Mouse (Mus musculus): ENCODE measurements around the gene Zbtb40. TPM values are rescaled to one million over a fixed set of nuclear protein-coding genes. Genes with fewer than 3 reads are reported as not detected.

The Zbtb40 gene
- total and polyA plus RNA-seq, 2 experiments from 2014 or later: 1.2 to 7.5 TPM

- Histone ChIP-seq H3K4me1 (ENCODE audit: insufficient read depth, low read length) (no peaks in the 10 kb centered on the region), H3K4me2 (ENCODE audit: low read depth, low read length, poor library complexity, severe bottlenecking) (no peak overlapping the region), H3K9ac (replicated peaks; ENCODE audit: low read length, poor library complexity, severe bottlenecking) (no peak overlapping the region), H3K27ac (ENCODE audit: low read depth, low read length) (no peak overlapping the region), H3K27me3 (ENCODE audit: insufficient read depth, low read length) (peaks cover 3% of the 10 kb centered on the region), H3K36me3 (ENCODE audit: insufficient read depth, low read length) (peaks cover 34% of the 10 kb centered on the region), H3K9me3 (ENCODE audit: low read length) (no peaks in the 10 kb centered on the region), H3K4me3 (ENCODE audit: low read depth, low read length) (no peak overlapping the region)
- TF ChIP-seq CTCF (IDR thresholded peaks at IDR 0.05): no peak
- no peak for ATAC-seq (ENCODE audit: low FRiP score)
- no peak for DNase-seq (ENCODE audit: low spot score)
- 43% methylated on average over 18 of the region's 18 CpGs for WGBS
These were observed 113.6 kb downstream of the Zbtb40 start for GRCm38 (mm10) chr4:136934746-136935613.

- no peak for TF ChIP-seq CTCF (IDR thresholded peaks at IDR 0.05)
- H3K4me2 ChIP-seq (ENCODE audit: low read depth, low read length, poor library complexity, severe bottlenecking): no peak overlapping the region
- H3K4me3 ChIP-seq (ENCODE audit: low read depth, low read length): no peak overlapping the region
- no peak for DNase-seq (ENCODE audit: low spot score)
- ATAC-seq (ENCODE audit: low FRiP score): no peak
- no peaks in the 10 kb centered on the region for H3K9me3 ChIP-seq (ENCODE audit: low read length)
- no peaks in the 10 kb centered on the region for H3K4me1 ChIP-seq (ENCODE audit: insufficient read depth, low read length)
- H3K27ac ChIP-seq (ENCODE audit: low read depth, low read length): no peak overlapping the region
- 91% methylated on average over 8 of the region's 8 CpGs for WGBS
- H3K27me3 ChIP-seq (ENCODE audit: insufficient read depth, low read length): peaks cover 4% of the 10 kb centered on the region
- no peak overlapping the region for H3K9ac ChIP-seq (replicated peaks; ENCODE audit: low read length, poor library complexity, severe bottlenecking)
- peaks cover 17% of the 10 kb centered on the region for H3K36me3 ChIP-seq (ENCODE audit: insufficient read depth, low read length)
These were observed 118.1 kb downstream of the Zbtb40 start for GRCm38 (mm10) chr4:136930474-136930873.

Other genes with a start within 250 kb of the Zbtb40 start
- 149 and 202 TPM in 2 replicates for gene Ephb2, start 212.8 kb downstream of the Zbtb40 start, total RNA-seq (2014; rRNA removed)
- gene Ephb2, start 212.8 kb downstream of the Zbtb40 start, polyA plus RNA-seq (2015; fragmentation: Nextera tagmentation; extraction: Ambion mirVana): 13.6 and 15.6 TPM in 2 replicates
- 60.0 and 71.3 TPM in 2 replicates for gene C1qb, start 162.6 kb downstream of the Zbtb40 start, total RNA-seq (2014; rRNA removed)
- 64.3 and 72.3 TPM in 2 replicates for gene C1qb, start 162.6 kb downstream of the Zbtb40 start, polyA plus RNA-seq (2015; fragmentation: Nextera tagmentation; extraction: Ambion mirVana)
- 62.7 and 79.7 TPM in 2 replicates for gene C1qc, start 155.7 kb downstream of the Zbtb40 start, total RNA-seq (2014; rRNA removed)
- 39.0 and 39.7 TPM in 2 replicates for gene C1qc, start 155.7 kb downstream of the Zbtb40 start, polyA plus RNA-seq (2015; fragmentation: Nextera tagmentation; extraction: Ambion mirVana)
- 48.5 and 48.8 TPM in 2 replicates for gene C1qa, start 150.0 kb downstream of the Zbtb40 start, total RNA-seq (2014; rRNA removed)
- 38.8 and 44.4 TPM in 2 replicates for gene C1qa, start 150.0 kb downstream of the Zbtb40 start, polyA plus RNA-seq (2015; fragmentation: Nextera tagmentation; extraction: Ambion mirVana)
- gene Epha8, start 92.0 kb downstream of the Zbtb40 start, total RNA-seq (2014; rRNA removed): 49.9 and 51.1 TPM in 2 replicates
- 17.3 and 18.3 TPM in 2 replicates for gene Epha8, start 92.0 kb downstream of the Zbtb40 start, polyA plus RNA-seq (2015; fragmentation: Nextera tagmentation; extraction: Ambion mirVana)
- gene Wnt4, start 228.7 kb upstream of the Zbtb40 start, total RNA-seq (2014; rRNA removed): 5.6 and 6.3 TPM in 2 replicates
- 5.2 and 6.0 TPM in 2 replicates for gene Wnt4, start 228.7 kb upstream of the Zbtb40 start, polyA plus RNA-seq (2015; fragmentation: Nextera tagmentation; extraction: Ambion mirVana)

All from midbrain, postnatal 0 days (tissue).